Mouse (Mus musculus) limb, embryonic 13.5 days (tissue): ENCODE measurements around the gene Khk. TPM values are rescaled to one million over a fixed set of nuclear protein-coding genes. Genes with fewer than 3 reads are reported as not detected.

ENCODE experiments used
- ATAC-seq: fragments of 200-750 bp; cut with Nextera tagmentation; 2 replicates; pipeline ENCODE4 v1.8.0; 2017; ENCODE audit warnings: low read depth, moderate number of reproducible peaks, moderate TSS enrichment; ENCODE audit not compliant: low FRiP score
- H3K27ac ChIP-seq: fragments of 300-500 bp; sonication (generic); 2 replicates; pipeline ENCODE4 v1.5.1; 2015; ENCODE audit warnings: inconsistent platforms, mild to moderate bottlenecking, moderate library complexity
- H3K27me3 ChIP-seq: fragments of 300-500 bp; sonication (generic); 2 replicates; pipeline ENCODE4 v1.6.1; 2015; ENCODE audit warnings: mild to moderate bottlenecking, inconsistent platforms
- H3K36me3 ChIP-seq: fragments of 300-500 bp; sonication (generic); 2 replicates; pipeline ENCODE4 v1.6.1; 2015; ENCODE audit warnings: inconsistent platforms, mild to moderate bottlenecking, moderate library complexity
- H3K4me1 ChIP-seq: fragments of 300-500 bp; sonication (generic); 2 replicates; pipeline ENCODE4 v1.6.1; 2015; ENCODE audit warnings: inconsistent platforms
- H3K4me2 ChIP-seq: fragments of 300-500 bp; sonication (generic); replicated peaks from 2 replicates; pipeline ENCODE4 v1.6.1; 2015; ENCODE audit warnings: inconsistent platforms, mild to moderate bottlenecking, moderate library complexity
- H3K4me3 ChIP-seq: fragments of 300-500 bp; sonication (generic); 2 replicates; pipeline ENCODE4 v1.5.1; 2015; ENCODE audit warnings: moderate library complexity, mild to moderate bottlenecking, inconsistent platforms
- H3K9ac ChIP-seq: fragments of 300-500 bp; sonication (generic); 2 replicates; pipeline ENCODE4 v1.6.1; 2015; ENCODE audit warnings: mild to moderate bottlenecking, inconsistent platforms
- H3K9me3 ChIP-seq: fragments of 300-500 bp; sonication (generic); 2 replicates; pipeline ENCODE4 v1.6.1; 2016; ENCODE audit warnings: inconsistent platforms
- whole genome bisulfite sequencing: fragments of 180-500 bp; shearing (Covaris S2); methylation state at CpG from one replicate; pipeline ENCODE4 v1.1.7; 2015; 5-methylcytosine and 5-hydroxymethylcytosine counted together
- polyA plus RNA-seq: library from polyadenylated mRNA; unstranded; fragments of >200 nt; fragmentation: Nextera tagmentation; extraction: Ambion mirVana; gene quantifications from 2 replicates; pipeline ENCODE4 v1.2.1, GENCODE M21; 2015

The Khk gene
- polyA plus RNA-seq, 1 experiment from 2014 or later, result 22.6 TPM

GRCm38 (mm10) chr5:30960814-30961213 is 39.6 kb downstream of the Khk start:
- no peak for ATAC-seq
- H3K36me3 ChIP-seq, result peaks cover 23% of the 10 kb centered on the region
- peak overlapping the region; percentile 92 for H3K4me2 ChIP-seq
- H3K27ac ChIP-seq, result no peak overlapping the region
- peaks cover 24% of the 10 kb centered on the region for H3K4me1 ChIP-seq
- no peak overlapping the region; the same call in 1 of the 2 replicates for H3K9ac ChIP-seq
- no peaks in the 10 kb centered on the region for H3K9me3 ChIP-seq
- WGBS, result 91% methylated on average over 2 of the region's 2 CpGs
- peaks cover 4% of the 10 kb centered on the region; the same call in 1 of the 2 replicates for H3K27me3 ChIP-seq
- H3K4me3 ChIP-seq, result peak overlapping the region; percentile 84

- peaks cover 19% of the 10 kb centered on the region for H3K36me3 ChIP-seq
- peaks cover 24% of the 10 kb centered on the region for H3K4me1 ChIP-seq
- no peak overlapping the region for H3K4me2 ChIP-seq
- no peaks in the 10 kb centered on the region for H3K9me3 ChIP-seq
- H3K9ac ChIP-seq, result no peak overlapping the region
- ATAC-seq, result no peak
- H3K27ac ChIP-seq, result no peak overlapping the region
- no peak overlapping the region for H3K4me3 ChIP-seq
- peaks cover 4% of the 10 kb centered on the region; the same call in 1 of the 2 replicates for H3K27me3 ChIP-seq
- 75% methylated on average over 10 of the region's 10 CpGs for WGBS
These were observed 40.6 kb downstream of the Khk start for GRCm38 (mm10) chr5:30961545-30962505.

- 73% methylated on average over 3 of the region's 3 CpGs for WGBS
These were observed 42.7 kb downstream of the Khk start for GRCm38 (mm10) chr5:30963916-30964315.

GRCm38 (mm10) chr5:30966189-30966588 is 45.0 kb downstream of the Khk start:
- H3K36me3 ChIP-seq, result no peaks in the 10 kb centered on the region
- H3K4me1 ChIP-seq, result no peaks in the 10 kb centered on the region
- no peak overlapping the region for H3K4me2 ChIP-seq
- H3K27ac ChIP-seq, result no peak overlapping the region
- ATAC-seq, result no peak
- peaks cover 4% of the 10 kb centered on the region; the same call in 1 of the 2 replicates for H3K27me3 ChIP-seq
- no peaks in the 10 kb centered on the region for H3K9me3 ChIP-seq
- 87% methylated on average over 4 of the region's 4 CpGs for WGBS
- H3K4me3 ChIP-seq, result no peak overlapping the region
- H3K9ac ChIP-seq, result no peak overlapping the region

More at GRCm38 (mm10) chr5:30963916-30964315, 42.7 kb downstream of the Khk start:
- Histone ChIP-seq H3K9me3 (no peaks in the 10 kb centered on the region), H3K27ac (no peak overlapping the region), H3K4me2 (no peak overlapping the region), H3K36me3 (peaks cover under 1% of the 10 kb centered on the region; the same call in 1 of the 2 replicates), H3K4me3 (no peak overlapping the region), H3K9ac (no peak overlapping the region), H3K4me1 (peaks cover 7% of the 10 kb centered on the region), H3K27me3 (peaks cover 4% of the 10 kb centered on the region; the same call in 1 of the 2 replicates)
- ATAC-seq, result no peak

GRCm38 (mm10) chr5:30968416-30968815 is 47.2 kb downstream of the Khk start, which contains the start of gene Tcf23:
Tcf23 (plus strand) TSS chr5:30968662.
- Histone ChIP-seq H3K9me3 (no peaks in the 10 kb centered on the region), H3K27ac (no peak within 1 kb of the TSS), H3K9ac (no peak within 1 kb of the TSS), H3K4me1 (no peaks in the 10 kb centered on the region), H3K4me3 (no peak within 1 kb of the TSS), H3K27me3 (peaks cover 3% of the 10 kb centered on the region; the same call in 1 of the 2 replicates), H3K4me2 (no peak within 1 kb of the TSS), H3K36me3 (no peaks in the 10 kb centered on the region)
- ATAC-seq, result no peak
- 67% methylated on average over 8 of the region's 8 CpGs for WGBS

GRCm38 (mm10) chr5:30969440-30969839 is 48.2 kb downstream of the Khk start:
- no peak for ATAC-seq
- no peaks in the 10 kb centered on the region for H3K4me1 ChIP-seq
- H3K27me3 ChIP-seq, result no peaks in the 10 kb centered on the region
- no peaks in the 10 kb centered on the region for H3K36me3 ChIP-seq
- H3K9ac ChIP-seq, result no peak overlapping the region
- no peaks in the 10 kb centered on the region for H3K9me3 ChIP-seq
- no peak overlapping the region for H3K27ac ChIP-seq
- no peak overlapping the region for H3K4me3 ChIP-seq
- H3K4me2 ChIP-seq, result no peak overlapping the region
- 78% methylated on average over 2 of the region's 2 CpGs for WGBS

GRCm38 (mm10) chr5:30974870-30975656 is 53.8 kb downstream of the Khk start:
- no peaks in the 10 kb centered on the region for H3K27me3 ChIP-seq
- H3K4me1 ChIP-seq, result peaks cover 11% of the 10 kb centered on the region
- no peak overlapping the region; the same call in 1 of the 2 replicates for H3K27ac ChIP-seq
- no peak overlapping the region for H3K4me3 ChIP-seq
- peak overlapping the region; percentile 2; the same call in 1 of the 2 replicates for H3K9ac ChIP-seq
- ATAC-seq, result peak; percentile 28; the same call in 1 of the 2 replicates
- no peaks in the 10 kb centered on the region for H3K9me3 ChIP-seq
- H3K36me3 ChIP-seq, result no peaks in the 10 kb centered on the region
- 26% methylated on average over 9 of the region's 9 CpGs for WGBS
- H3K4me2 ChIP-seq, result no peak overlapping the region

Other genes starting within 250 kb of the Khk start
- gene Dpysl5, start 209.9 kb upstream of the Khk start, polyA plus RNA-seq, result 5.1 and 5.9 TPM in 2 replicates
- gene Mapre3, start 106.8 kb upstream of the Khk start, polyA plus RNA-seq, result 30.7 and 33.0 TPM in 2 replicates
- 93.3 and 95.2 TPM in 2 replicates for gene Tmem214, start 53.4 kb upstream of the Khk start, polyA plus RNA-seq
- gene Agbl5, start 32.7 kb upstream of the Khk start, polyA plus RNA-seq, result 32.5 and 34.0 TPM in 2 replicates
- gene Ost4, start 13.6 kb upstream of the Khk start, polyA plus RNA-seq, result 408 and 424 TPM in 2 replicates
- gene Emilin1, start 8.0 kb upstream of the Khk start, polyA plus RNA-seq, result 279 and 281 TPM in 2 replicates
- gene Cgref1, start 24.2 kb downstream of the Khk start, polyA plus RNA-seq, result 7.6 and 8.7 TPM in 2 replicates
- 136 and 142 TPM in 2 replicates for gene Preb, start 38.9 kb downstream of the Khk start, polyA plus RNA-seq
- not detected in 2 replicates for gene Tcf23, start 47.2 kb downstream of the Khk start, polyA plus RNA-seq
- 147 and 156 TPM in 2 replicates for gene Atraid, start 126.9 kb downstream of the Khk start, polyA plus RNA-seq
- 13.4 and 14.1 TPM in 2 replicates for gene Slc5a6, start 127.5 kb downstream of the Khk start, polyA plus RNA-seq
- gene Cad, start 133.3 kb downstream of the Khk start, polyA plus RNA-seq, result 30.0 and 33.7 TPM in 2 replicates
- gene Dnajc5g, start 184.9 kb downstream of the Khk start, polyA plus RNA-seq, result not detected in 2 replicates
- gene Slc30a3, start 186.8 kb downstream of the Khk start, polyA plus RNA-seq, result 0.38 and 0.57 TPM in 2 replicates
- gene Trim54, start 195.3 kb downstream of the Khk start, polyA plus RNA-seq, result 7.2 and 8.1 TPM in 2 replicates
- gene Ucn, start 217.4 kb downstream of the Khk start, polyA plus RNA-seq, result not detected in 2 replicates
- gene Mpv17, start 232.8 kb downstream of the Khk start, polyA plus RNA-seq, result 68.7 and 69.4 TPM in 2 replicates